Mouse (Mus musculus) brain, adult 2 months (tissue): ENCODE results near the gene Atxn7.

ENCODE experiments used
- DNase-seq: peaks from one replicate; pipeline ENCODE4 v3.0.0; 2011; ENCODE audit warnings: low read depth, low spot score

Atxn7 gene

DNA sequence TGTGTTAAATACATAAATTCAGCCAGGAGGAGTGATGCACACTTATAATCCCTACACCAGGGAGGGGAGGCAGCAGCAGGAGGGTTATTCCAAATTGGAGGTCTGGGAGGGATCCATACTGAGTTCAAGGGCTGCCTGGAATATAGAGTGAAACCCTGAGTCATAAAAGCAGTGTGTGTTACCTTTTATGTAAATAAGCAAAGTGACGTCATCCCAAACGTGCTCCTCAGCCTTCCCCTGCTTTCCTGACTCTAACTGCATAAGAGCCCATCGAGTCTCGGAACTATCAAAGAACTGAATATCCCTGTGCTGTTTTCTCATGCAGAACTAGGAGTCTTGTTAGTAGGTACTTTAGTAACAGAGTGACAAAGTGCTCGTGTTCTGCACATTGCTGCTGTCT lies 102.1 kb downstream of the Atxn7 start:
- no peak for DNase-seq

GRCm38 (mm10) chr14:14064486-14065141 lies 103.4 kb downstream of the Atxn7 start:
- no peak for DNase-seq

DNA sequence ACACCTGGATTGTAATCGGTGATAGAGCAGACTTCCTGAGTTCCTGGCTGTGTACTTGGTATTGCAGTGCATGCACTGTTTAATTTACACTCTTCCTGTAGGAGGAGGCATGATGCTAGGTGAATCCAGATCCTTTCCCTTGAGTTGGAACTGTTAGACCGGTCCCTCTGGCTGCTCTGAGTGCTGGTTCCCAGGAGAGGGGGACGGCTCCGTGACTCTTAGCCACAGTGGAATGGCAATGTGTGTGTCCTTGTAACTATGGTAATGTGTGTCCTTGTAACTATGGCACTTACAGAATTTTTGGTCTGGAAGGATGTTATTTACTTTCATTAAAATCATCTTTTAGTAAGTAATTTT lies 103.9 kb downstream of the Atxn7 start:
- DNase-seq: no peak

- no peak for DNase-seq
Observed at GRCm38 (mm10) chr14:14066241-14066640, 105.0 kb downstream of the Atxn7 start.

- DNase-seq: peak; percentile 80
Observed at GRCm38 (mm10) chr14:14067648-14068472, 106.6 kb downstream of the Atxn7 start.

DNA sequence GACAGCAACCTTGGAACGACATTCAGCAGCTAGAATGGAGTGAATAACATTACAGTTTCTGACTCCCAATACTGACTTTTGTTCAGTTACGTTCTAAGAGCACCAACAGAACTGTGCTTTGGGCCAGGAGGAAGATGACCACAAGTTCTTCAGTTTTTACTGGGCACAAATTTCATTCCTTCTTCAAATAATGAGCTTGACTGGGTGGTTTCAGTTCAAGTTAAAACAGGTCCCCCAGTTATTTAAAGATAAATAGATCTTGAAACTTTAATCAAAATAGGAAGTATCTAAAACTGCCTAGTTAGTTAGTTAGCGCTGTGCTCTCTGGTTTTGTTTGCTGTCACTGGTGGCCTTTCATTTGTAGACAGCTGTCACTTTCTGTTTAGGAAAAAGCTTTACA lies 107.3 kb downstream of the Atxn7 start:
- DNase-seq: no peak

DNA sequence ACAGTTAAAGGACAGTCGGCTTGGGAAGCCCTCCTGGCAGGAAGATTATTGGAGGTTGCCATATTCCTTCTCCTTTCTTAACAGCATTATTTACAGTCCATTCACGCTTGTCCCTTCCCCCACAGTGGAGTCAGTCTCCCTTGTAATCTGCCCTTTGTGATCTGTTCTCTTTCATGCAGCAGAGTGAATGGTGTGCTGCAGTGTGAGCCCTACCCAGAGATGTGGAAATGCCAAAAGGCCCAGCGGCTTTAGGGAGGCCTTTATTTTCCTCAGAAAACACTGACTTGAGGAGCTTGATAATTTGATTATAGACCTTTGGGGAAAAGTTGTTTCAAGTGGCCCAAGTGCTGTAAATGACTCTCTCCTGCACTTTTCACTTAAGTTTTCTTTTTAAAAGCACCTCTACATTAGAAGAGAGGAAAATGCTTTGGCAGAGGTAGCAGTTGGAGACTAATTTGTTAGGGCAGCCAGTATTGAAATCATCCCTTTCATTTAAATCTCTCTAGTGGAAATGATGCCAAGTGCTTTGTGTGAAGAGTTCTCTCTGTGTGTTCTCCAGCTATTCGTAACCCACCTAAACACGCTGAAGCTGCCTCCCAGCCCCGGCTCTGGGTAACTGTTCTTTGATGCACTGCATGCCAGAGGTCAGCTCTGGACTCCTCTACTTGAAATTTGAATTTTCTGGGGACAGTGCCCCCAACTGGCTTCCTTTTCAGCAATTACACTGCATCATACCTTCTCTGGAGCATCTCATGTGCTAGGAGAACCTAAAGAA lies 109.5 kb downstream of the Atxn7 start:
- peak; percentile 43 for DNase-seq

DNA sequence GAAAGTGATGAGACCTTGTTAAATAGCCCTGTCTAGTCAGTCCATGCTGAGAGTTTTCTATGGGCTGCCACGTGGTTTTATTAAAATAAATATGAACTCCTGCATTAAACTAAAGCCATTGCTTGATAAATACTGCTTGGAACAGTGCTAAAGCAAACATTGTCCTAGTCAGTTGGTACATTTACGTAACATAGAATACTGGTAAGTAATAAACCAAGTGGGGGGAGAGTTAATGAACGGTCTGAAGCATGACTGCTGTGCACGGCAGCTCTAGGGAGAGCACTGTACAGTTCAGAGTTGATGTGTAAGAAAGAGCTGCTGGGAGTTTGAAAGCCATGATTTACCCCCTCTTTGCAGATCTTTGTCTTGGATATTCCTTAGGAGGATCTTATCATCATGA lies 110.2 kb downstream of the Atxn7 start:
- DNase-seq: no peak

DNA sequence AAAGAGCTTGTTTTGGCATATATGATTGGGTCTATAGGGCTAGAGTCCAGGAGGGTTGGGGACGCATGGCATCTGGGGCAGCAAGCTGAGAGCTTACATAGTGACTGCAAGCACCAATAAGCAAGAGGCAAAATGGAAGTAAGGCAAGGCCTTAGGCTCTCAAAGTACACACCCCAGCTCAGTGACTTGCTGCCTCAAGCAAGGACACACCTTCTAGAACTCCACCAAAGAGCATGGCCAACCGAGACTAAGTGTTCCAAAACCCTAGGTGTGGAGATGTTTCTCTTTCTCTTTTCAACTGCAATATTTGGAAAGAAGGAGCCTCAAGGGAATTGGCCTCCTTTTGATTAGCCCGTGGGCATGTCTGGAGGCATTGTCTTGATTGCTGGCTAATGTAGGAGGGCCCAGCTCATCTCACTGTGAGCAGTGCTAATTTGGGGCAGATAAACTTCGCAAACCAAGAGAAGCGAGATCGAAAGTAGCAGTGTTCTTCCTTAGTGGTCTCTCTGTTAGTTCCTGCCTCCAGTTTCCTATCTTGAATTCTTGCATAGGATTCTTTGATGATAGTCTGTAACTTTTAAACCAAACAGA lies 119.5 kb downstream of the Atxn7 start:
- DNase-seq: no peak

GRCm38 (mm10) chr14:14083811-14084210 lies 122.6 kb downstream of the Atxn7 start:
- DNase-seq: no peak

GRCm38 (mm10) chr14:14086711-14087263 lies 125.5 kb downstream of the Atxn7 start:
- no peak for DNase-seq

DNA sequence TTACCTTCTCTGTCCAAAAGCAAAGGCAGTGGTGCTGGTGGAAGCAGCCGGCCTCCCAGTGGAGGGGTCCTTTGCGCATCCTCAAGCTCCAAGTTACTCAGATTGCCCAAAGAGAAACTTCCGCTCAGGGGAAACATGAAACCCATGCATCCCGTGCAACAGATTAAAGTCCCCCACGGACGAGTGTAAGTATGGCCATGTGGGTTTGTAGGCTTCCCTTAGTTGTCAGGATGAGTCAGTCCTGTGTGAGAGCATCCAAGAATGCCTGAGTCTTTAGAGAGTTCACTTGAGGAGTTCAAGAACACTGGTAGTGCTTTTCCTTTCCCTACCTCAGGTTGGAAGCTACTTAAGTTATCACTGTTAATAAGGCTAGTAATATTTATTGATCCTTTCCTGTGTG lies 126.1 kb downstream of the Atxn7 start:
- DNase-seq: no peak

DNA sequence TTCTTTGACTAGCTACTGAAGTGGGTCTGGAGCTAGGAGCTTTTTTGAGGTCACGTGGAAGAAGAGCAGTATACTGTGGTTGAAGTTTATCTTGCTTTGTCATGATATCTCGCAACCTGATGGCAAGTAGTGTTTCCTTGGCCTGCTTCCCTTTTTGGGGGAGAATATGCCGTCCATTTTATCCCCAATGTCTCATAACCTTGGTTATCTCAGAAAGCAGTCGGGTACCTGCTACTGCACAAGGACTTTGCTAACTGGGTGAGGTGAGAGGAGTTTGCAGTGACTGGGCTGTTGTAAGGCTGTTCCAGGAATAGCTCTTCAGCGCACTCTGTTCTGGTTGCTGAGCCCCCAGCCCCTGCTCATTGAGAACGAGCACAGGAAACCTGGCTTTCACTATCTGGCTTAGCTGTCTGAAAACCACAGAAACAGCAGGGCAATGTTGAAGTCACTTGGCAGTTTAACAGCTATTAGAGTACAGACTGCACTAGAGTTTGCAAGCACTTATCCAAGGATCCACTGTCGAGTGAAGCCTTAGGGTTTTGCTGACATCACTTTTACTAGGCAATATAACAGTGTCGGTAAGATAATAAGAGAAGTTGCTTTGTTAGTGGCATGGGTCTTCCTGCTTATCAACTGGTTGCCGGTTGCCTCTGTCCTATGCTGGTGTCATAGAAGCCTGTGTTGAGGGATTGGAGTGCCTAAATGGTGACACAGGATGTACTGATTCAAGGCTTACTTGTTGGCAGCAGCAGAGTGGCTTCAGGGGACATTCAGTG lies 127.0 kb downstream of the Atxn7 start:
- DNase-seq: no peak

DNA sequence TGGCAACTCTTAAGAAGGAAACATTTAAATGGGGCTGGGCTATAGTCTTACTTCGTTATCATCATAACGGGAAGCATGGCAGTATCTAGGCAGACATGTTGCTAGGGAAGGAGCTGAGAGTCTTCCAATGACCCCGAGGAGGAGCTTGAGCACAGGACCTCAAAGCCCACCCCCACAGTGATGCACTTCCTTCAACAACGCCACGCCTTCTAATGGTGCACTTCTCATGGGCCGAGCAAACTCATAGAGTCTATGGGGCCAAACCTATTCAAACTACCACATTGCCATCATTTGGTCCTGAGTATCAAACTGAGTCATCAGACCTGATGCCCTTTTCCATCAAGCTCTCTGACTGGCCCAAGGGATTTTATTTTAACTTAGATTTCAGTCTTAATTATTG lies 129.3 kb downstream of the Atxn7 start:
- DNase-seq: no peak

DNA sequence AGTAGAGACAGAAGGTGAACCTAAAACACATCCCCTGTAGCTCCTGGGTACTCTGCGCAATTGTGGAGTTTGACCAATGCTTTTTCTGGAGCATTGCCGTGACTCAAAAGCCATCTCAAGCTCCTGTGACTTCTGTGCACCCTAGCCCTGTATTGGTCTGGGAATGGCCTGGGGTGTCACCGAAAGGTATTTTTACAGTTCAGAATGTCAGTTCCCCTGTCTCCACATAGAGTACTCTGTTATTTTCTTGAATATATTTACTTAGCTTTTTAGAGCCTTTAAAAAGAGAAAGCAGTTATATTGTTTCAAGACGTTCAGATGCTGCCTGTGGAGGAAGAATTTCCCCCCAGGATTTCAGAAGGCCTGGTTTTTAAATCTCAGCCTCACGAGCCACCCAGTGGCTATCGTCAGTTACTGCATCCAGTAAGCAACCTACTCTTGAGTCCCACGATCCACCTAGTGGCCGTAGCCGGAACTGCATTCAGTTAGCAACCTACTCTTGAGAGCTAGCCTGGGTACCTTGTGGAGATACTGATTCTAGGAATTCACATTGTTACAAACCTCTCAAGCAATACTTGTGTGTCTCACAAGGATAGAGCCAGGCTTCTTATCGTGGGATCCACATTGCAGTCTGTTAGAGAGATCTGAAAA lies 137.2 kb downstream of the Atxn7 start:
- peak; percentile 96 for DNase-seq

DNA sequence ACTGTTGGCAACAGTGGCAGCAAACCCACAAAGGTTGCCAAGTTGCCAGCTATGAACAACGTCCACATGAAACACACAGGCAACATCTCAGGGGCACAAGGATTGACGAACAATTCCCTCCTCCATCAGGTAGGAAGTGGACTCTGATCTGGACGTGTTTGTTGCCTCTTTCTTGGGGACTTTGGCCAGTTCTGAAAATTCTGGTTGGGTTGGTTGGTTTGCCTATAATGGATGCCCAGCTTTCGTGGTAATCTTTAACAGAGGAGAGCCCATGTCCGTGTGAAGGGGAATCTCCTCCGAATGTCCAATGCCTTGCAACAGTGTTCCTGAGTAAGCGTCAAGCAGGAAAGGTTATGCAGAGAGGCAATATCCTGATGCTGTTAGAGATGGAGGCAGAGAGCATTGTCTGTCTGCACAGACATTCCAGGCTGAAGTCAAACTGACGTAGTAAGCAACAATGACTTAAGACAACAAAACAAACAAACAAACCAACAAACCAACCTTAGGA lies 139.6 kb downstream of the Atxn7 start:
- no peak for DNase-seq

DNA sequence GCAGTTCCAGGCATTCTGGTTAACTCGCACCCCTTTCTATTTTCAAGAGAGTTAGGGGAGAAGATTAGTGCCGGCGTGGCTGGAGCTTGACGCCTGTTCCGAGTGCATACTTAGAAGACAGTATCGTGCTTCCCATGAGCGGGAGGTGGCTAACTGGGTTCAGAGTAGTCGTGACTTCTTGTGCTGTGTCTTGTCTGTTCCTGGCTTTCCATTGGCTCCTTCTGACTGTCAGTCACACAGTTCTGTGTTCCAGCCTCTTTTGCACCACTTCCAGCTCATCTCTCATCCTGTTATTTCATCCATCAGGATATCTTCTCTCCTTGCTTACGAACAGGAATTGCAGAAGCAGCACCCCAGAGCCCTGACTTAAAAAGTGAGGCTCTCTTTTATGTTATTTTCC lies 140.1 kb downstream of the Atxn7 start:
- no peak for DNase-seq

DNA sequence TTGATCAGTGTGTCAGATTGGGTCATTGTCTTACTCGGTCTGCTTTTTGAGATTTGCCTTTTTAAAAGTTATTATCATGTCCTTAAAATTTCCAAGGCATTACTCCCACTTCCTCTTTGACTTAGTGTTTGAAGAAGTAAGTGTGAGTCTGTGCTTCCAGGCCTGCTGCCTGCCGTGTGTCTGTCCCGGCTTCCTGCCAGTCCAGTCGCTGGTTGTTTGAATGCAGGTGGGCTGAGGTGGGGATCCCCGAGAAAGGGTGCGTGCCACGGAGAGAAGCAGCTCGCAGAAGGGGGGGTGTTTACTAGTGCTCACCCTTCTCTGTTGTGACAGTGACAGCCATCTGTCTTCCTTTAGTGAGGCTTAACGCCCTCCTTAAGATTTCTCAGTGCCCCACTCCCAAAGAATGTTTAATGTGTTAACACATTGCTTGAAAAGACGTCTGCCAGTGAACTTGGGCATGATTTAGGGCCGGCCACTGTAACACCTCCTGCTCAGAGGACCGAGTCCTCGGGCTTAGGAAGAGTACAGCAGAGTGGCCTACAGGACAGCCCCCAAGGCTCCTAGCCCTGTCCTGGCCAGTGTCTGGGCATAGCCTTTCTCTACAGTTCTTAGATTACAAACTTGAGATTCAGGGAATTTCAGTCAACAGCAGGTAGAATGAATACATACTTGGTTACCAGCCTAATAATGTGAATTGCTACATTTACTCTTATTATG lies 143.1 kb downstream of the Atxn7 start:
- no peak for DNase-seq

- DNase-seq: no peak
Observed at GRCm38 (mm10) chr14:14104930-14105318, 143.7 kb downstream of the Atxn7 start.

- peak; percentile 72 for DNase-seq
Observed at GRCm38 (mm10) chr14:14110710-14111109, 149.5 kb downstream of the Atxn7 start.
